Mouse (Mus musculus) stomach, embryonic 15.5 days (tissue): Measurements from ENCODE around the gene Grin1. TPM values are rescaled to one million over a fixed set of nuclear protein-coding genes. Genes with fewer than 3 reads are reported as not detected.
A peak's percentile ranks its signal among the peaks of the same experiment; 100 is the strongest.

Experiments used
- ATAC-seq: fragments of 200-750 bp; cut with Nextera tagmentation; 2 replicates; pipeline ENCODE4 v1.8.0; 2017; ENCODE audit warnings: low read depth, moderate number of reproducible peaks, moderate TSS enrichment; ENCODE audit not compliant: insufficient read depth, low FRiP score
- H3K27ac ChIP-seq: fragments of 300-500 bp; sonication (generic); 2 replicates; pipeline ENCODE4 v1.5.1; 2015; ENCODE audit warnings: mild to moderate bottlenecking, inconsistent platforms
- H3K27me3 ChIP-seq: fragments of 300-500 bp; sonication (generic); replicated peaks from 2 replicates; pipeline ENCODE4 v1.6.1; 2015; ENCODE audit warnings: inconsistent platforms
- H3K36me3 ChIP-seq: fragments of 300-500 bp; sonication (generic); 2 replicates; pipeline ENCODE4 v1.6.1; 2015; ENCODE audit warnings: inconsistent platforms
- H3K4me1 ChIP-seq: fragments of 300-500 bp; sonication (generic); 2 replicates; pipeline ENCODE4 v1.6.1; 2015; ENCODE audit warnings: inconsistent platforms
- H3K4me2 ChIP-seq: fragments of 300-500 bp; sonication (generic); 2 replicates; pipeline ENCODE4 v1.6.1; 2015; ENCODE audit warnings: mild to moderate bottlenecking, inconsistent platforms
- H3K4me3 ChIP-seq: fragments of 300-500 bp; sonication (generic); replicated peaks from 2 replicates; pipeline ENCODE4 v1.5.1; 2015; ENCODE audit warnings: inconsistent platforms
- H3K9ac ChIP-seq: fragments of 300-500 bp; sonication (generic); 2 replicates; pipeline ENCODE4 v1.6.1; 2015; ENCODE audit warnings: inconsistent platforms
- H3K9me3 ChIP-seq: fragments of 300-500 bp; sonication (generic); 2 replicates; pipeline ENCODE4 v1.6.1; 2016; ENCODE audit warnings: inconsistent platforms
- WGBS: fragments of 180-500 bp; shearing (Covaris S2); methylation state at CpG from one replicate; pipeline ENCODE4 v1.1.7; 2015; 5-methylcytosine and 5-hydroxymethylcytosine counted together
- polyA plus RNA-seq: library from polyadenylated mRNA; unstranded; fragments of >200 nt; fragmentation: Nextera tagmentation; extraction: Ambion mirVana; gene quantifications from 2 replicates; pipeline ENCODE4 v1.2.1, GENCODE M21; 2015

Grin1 gene
- polyA plus RNA-seq, 1 experiment from 2014 or later: 1.9 TPM

DNA sequence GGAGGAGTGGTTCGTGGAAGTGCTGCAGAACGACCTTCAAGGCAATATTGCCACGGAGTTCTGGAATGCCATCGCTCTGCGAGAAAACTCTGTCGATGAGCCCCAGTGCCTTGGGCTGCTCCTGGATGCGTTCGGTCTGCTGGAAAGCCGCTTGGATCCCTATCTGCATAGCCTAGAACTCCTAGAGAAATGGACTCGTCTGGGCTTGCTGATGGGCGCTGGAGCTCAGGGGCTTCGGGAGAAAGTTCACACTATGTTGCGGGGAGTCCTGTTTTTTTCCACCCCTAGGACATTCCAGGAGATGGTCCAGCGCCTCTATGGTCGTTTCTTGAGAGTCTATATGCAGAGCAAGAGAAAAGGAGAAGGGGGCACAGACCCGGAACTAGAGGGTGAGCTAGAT lies 46.0 kb downstream of the Grin1 start:
- WGBS: 34% methylated on average over 16 of the region's 16 CpGs
- Histone ChIP-seq H3K4me1 (peaks cover 28% of the 10 kb centered on the region), H3K9ac (peak overlapping the region; percentile 84), H3K4me3 (peak overlapping the region; percentile 96), H3K27me3 (no peaks in the 10 kb centered on the region), H3K9me3 (no peaks in the 10 kb centered on the region), H3K27ac (peak overlapping the region; percentile 55), H3K4me2 (peak overlapping the region; percentile 91), H3K36me3 (peaks cover 54% of the 10 kb centered on the region)
- ATAC-seq: no peak

DNA sequence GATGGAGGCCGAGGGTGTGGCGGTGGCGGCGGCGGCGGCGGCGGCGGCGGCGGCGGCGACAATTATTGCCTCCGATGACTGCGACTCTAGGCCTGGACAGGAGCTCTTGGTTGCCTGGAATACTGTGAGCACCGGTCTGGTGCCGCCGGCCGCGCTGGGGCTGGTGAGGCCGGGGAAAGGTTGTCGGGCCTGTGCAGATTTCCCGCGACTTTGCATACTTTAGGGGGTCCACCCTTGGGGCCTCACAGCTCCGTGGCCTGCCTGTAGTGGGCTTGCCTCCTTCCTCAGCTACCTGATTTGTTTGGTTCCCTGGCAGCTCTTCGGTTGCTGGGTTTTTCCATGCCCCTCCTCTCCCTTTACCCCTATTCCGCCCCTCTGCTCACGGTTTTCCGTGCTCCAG lies 46.5 kb downstream of the Grin1 start:
- peaks cover 30% of the 10 kb centered on the region for H3K4me1 ChIP-seq
- peak overlapping the region; percentile 55 for H3K27ac ChIP-seq

DNA sequence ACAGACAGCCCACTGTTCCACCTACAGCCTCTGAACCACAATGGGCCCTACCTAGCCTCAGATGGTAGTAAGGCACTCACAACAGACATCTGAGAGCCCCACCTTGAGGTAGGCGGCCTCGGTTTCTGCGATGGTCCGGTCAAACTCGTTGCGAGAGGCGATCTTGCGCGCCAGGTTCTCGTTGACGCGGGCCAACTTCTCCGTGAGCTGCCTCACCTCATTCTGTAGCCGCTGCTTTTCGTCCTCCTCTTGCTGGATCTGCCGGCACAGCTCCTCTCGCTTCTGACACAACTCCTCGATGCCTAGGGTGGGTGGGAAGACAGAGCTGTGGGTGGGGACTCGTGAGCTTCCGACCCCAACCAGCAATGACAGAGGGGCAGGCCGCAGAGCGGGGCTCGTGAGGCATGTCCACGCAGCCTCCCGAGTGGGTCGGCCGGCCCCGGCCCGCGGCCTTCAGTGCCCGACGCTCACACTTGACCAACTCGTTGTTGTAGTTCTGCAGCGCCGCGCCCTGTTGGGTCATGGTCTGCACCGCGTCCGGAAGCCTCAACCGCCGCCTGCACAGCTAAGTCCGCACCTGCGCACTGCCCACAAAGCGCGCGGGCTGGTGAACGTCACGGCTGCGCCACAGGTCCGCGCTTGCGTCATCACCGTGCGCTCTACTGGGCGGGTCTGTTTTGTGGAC lies 47.0 kb downstream of the Grin1 start, which contains the start of the genes Ssna1 and Anapc2:
Gene Ssna1, minus strand, starts transcription at position 612 of the 685 bp plus-strand sequence.
Gene Anapc2, plus strand, starts transcription at position 652 of the 685 bp plus-strand sequence.
- peak within 1 kb of the TSS; percentile 92 for H3K27ac ChIP-seq
- no peaks in the 10 kb centered on the region for H3K27me3 ChIP-seq
- H3K36me3 ChIP-seq: peaks cover 46% of the 10 kb centered on the region
- peak; percentile 96 for ATAC-seq
- H3K4me1 ChIP-seq: peaks cover 36% of the 10 kb centered on the region
- H3K9ac ChIP-seq: peak within 1 kb of the TSS; percentile 84
- no peaks in the 10 kb centered on the region for H3K9me3 ChIP-seq
- peak within 1 kb of the TSS; percentile 91 for H3K4me2 ChIP-seq
- peak within 1 kb of the TSS; percentile 96 for H3K4me3 ChIP-seq
- under 1% methylated on average over 53 of the region's 55 CpGs for WGBS

More for the DNA sequence above, 46.5 kb downstream of the Grin1 start:
- H3K4me3 ChIP-seq: peak overlapping the region; percentile 96
- no peaks in the 10 kb centered on the region for H3K9me3 ChIP-seq
- peaks cover 49% of the 10 kb centered on the region for H3K36me3 ChIP-seq
- peak; percentile 27; the same call in 1 of the 2 replicates for ATAC-seq
- no peaks in the 10 kb centered on the region for H3K27me3 ChIP-seq
- peak overlapping the region; percentile 91 for H3K4me2 ChIP-seq
- 0% methylated on average over 29 of the region's 29 CpGs for WGBS
- peak overlapping the region; percentile 84 for H3K9ac ChIP-seq

DNA sequence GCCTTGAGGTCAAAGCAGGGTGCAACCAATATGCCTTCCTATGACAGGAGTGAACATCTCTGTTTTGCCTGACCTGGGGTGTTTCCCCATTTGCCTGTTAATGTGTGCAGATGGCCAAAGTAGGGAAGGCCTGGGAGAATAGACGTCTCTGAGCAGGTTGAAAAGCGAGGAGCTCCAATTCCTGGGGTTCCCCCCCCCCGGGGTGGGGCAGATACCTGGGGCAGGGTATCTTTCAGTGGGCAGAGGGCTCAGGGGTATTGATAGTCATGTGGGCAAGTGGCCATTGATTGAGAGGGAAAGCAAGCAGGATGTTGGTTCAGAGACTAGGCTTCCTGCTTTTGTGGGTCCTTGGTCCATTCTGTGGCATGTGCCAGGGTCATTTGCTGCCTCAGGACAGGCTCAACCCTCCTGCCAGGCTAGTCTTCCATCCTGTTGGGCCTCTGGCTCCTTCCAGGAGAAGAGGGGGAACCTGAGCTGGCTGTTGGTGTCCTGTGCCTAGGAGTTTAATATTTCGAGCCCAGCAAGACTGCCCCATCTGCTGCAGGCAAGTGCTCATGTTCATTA lies 51.2 kb downstream of the Grin1 start:
- 73% methylated on average over 4 of the region's 4 CpGs for WGBS
- Histone ChIP-seq H3K4me2 (peak overlapping the region; percentile 84; the same call in 1 of the 2 replicates), H3K9ac (no peak overlapping the region), H3K4me1 (peaks cover 58% of the 10 kb centered on the region), H3K27me3 (peaks cover 5% of the 10 kb centered on the region; the same call in 1 of the 2 replicates), H3K9me3 (no peaks in the 10 kb centered on the region), H3K27ac (no peak overlapping the region), H3K36me3 (peaks cover 17% of the 10 kb centered on the region; the same call in 1 of the 2 replicates), H3K4me3 (no peak overlapping the region)
- no peak for ATAC-seq

DNA sequence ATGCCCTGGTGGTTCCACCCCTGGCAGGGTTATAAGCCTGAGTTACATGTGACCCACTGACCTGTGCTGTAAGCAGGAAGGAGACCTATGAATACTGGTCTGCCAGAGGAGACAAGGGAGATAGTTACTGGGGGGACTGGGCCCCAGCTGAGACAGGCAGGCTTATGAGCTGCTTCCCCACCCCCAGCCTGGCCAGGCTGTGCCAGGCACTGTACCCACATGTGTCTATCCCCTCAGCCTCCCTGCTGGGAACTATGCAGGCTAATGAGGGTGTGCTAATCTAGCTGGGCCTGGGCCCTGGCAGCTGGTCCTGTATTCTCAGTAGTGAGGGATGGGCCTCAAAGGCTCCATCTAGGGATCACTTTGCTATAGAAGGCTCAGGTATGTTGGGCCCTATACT lies 51.7 kb downstream of the Grin1 start:
- no peak for ATAC-seq
- peak overlapping the region; percentile 84 for H3K4me2 ChIP-seq

DNA sequence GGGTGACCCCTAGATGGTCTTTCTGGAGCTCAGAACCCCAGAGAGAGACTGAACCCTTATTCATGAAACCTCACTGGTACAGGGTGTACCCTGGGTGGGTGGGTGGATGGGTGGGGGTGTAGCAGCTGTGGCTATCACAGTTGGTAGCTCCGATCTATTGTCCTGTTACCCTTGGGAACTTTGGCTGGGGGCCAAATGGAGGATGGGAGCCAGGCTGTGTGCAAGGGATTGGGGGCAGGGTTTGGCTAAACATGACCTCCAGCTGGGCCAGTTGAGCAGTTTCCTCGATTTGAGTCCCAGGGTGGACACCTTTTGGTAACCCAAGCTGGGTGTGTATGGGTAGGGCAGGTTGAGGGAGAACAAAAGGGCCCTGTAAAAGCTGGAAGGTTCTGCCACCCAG lies 52.3 kb downstream of the Grin1 start:
- WGBS: 23% methylated on average over 2 of the region's 2 CpGs
- no peak for ATAC-seq
- peak overlapping the region; percentile 86 for H3K27ac ChIP-seq
- H3K27me3 ChIP-seq: peaks cover 5% of the 10 kb centered on the region; the same call in 1 of the 2 replicates
- H3K4me2 ChIP-seq: peak overlapping the region; percentile 84
- peaks cover 17% of the 10 kb centered on the region; the same call in 1 of the 2 replicates for H3K36me3 ChIP-seq
- peak overlapping the region; percentile 74; the same call in 1 of the 2 replicates for H3K4me3 ChIP-seq
- no peak overlapping the region for H3K9ac ChIP-seq
- H3K9me3 ChIP-seq: no peaks in the 10 kb centered on the region
- H3K4me1 ChIP-seq: peaks cover 56% of the 10 kb centered on the region

More for the DNA sequence above, 51.7 kb downstream of the Grin1 start:
- H3K36me3 ChIP-seq: peaks cover 17% of the 10 kb centered on the region; the same call in 1 of the 2 replicates
- H3K9ac ChIP-seq: no peak overlapping the region
- peak overlapping the region; percentile 86 for H3K27ac ChIP-seq
- peaks cover 5% of the 10 kb centered on the region; the same call in 1 of the 2 replicates for H3K27me3 ChIP-seq
- no peaks in the 10 kb centered on the region for H3K9me3 ChIP-seq
- H3K4me3 ChIP-seq: no peak overlapping the region; the same call in 1 of the 2 replicates
- peaks cover 57% of the 10 kb centered on the region for H3K4me1 ChIP-seq

DNA sequence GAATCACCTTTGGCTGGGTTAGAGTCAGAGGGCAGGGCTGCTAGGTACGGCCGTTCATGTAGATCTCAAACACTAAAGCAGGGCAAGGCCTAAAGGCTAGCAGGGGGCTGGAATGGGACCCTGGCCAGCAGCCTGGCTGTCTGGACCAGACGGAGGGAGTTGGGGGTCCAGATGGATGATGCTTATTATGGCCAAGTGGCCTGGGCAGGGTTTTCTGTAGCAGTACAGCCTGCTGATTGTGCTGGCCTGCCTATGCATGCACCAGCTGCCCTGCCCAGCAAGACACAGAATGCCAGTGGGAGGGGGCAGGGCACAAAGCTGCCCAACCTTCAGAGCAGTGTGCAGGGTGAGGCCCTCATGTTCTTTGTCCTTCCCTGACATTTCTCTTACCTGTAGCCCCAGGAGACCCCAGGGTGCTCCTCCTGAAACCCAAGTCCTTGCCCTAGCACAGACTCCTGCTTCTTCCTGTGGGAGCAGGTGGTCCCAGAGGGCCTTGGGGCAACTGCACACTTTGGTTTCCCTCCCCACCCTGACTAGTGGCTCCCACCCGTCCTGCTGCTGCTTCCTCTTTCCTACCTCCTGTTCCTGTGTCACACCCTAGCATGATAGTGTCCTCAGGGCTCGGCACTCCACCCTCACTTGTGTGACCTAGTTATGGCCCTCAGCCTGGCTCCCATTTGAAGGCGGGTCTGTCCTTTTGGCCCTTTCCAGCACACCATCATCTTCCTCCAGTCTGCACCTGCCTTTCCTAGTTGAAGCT lies 52.9 kb downstream of the Grin1 start:
- Histone ChIP-seq H3K4me1 (peaks cover 50% of the 10 kb centered on the region), H3K4me2 (peak overlapping the region; percentile 84), H3K27ac (peak overlapping the region; percentile 86), H3K9ac (no peak overlapping the region), H3K9me3 (no peaks in the 10 kb centered on the region), H3K4me3 (peak overlapping the region; percentile 74; the same call in 1 of the 2 replicates), H3K27me3 (peaks cover 5% of the 10 kb centered on the region; the same call in 1 of the 2 replicates), H3K36me3 (peaks cover 17% of the 10 kb centered on the region; the same call in 1 of the 2 replicates)
- WGBS: 54% methylated on average over 6 of the region's 6 CpGs
- no peak for ATAC-seq

DNA sequence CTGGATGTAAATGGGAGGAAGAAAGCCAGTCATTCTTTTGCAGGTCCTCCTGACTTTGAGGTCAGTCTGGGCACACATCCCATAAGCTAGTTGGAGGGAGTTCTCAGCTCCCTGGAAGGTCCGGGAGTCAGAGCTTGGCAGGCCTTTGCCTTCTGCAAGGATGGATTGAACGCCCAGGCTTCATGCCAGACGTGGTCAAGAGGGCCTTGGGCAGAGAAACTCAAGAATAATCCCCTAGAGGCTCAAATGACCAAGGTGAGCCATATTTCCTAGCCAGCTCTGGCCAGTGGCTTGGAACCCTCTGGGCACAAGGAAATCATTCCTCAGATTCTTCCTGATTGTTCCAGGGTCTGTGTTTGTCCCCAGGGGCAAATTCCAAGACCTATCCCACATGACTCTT lies 54.1 kb downstream of the Grin1 start:
- Histone ChIP-seq H3K4me3 (peak overlapping the region; percentile 74), H3K36me3 (peaks cover 9% of the 10 kb centered on the region; the same call in 1 of the 2 replicates), H3K9ac (no peak overlapping the region), H3K4me2 (peak overlapping the region; percentile 84), H3K9me3 (no peaks in the 10 kb centered on the region), H3K4me1 (peaks cover 41% of the 10 kb centered on the region), H3K27me3 (peaks cover 5% of the 10 kb centered on the region; the same call in 1 of the 2 replicates), H3K27ac (no peak overlapping the region)
- 78% methylated on average over 3 of the region's 3 CpGs for WGBS
- ATAC-seq: no peak

DNA sequence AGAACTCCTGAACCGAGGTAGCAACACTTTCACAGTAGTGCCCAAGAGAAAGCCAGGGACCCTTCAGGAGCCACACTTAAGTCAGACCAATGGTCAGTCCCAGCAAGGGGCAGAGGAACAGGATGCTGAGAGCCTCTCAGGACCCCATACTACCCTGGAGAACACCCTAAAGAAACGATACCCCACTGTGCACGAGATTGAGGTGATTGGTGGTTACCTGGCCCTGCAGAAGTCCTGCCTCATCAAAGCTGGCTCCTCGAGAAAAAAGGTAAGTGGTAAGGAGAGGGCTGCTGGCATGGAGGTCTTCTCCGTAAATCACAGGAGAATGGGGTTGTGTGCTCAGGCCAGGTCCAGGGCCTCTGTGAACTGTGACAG lies 54.7 kb downstream of the Grin1 start:
- H3K4me1 ChIP-seq: peaks cover 41% of the 10 kb centered on the region
- H3K27me3 ChIP-seq: peaks cover 5% of the 10 kb centered on the region; the same call in 1 of the 2 replicates
- H3K4me2 ChIP-seq: peak overlapping the region; percentile 84
- H3K4me3 ChIP-seq: peak overlapping the region; percentile 74
- no peaks in the 10 kb centered on the region for H3K9me3 ChIP-seq
- H3K36me3 ChIP-seq: peaks cover 4% of the 10 kb centered on the region; the same call in 1 of the 2 replicates
- ATAC-seq: no peak
- no peak overlapping the region for H3K27ac ChIP-seq
- no peak overlapping the region for H3K9ac ChIP-seq
- 76% methylated on average over 5 of the region's 5 CpGs for WGBS

DNA sequence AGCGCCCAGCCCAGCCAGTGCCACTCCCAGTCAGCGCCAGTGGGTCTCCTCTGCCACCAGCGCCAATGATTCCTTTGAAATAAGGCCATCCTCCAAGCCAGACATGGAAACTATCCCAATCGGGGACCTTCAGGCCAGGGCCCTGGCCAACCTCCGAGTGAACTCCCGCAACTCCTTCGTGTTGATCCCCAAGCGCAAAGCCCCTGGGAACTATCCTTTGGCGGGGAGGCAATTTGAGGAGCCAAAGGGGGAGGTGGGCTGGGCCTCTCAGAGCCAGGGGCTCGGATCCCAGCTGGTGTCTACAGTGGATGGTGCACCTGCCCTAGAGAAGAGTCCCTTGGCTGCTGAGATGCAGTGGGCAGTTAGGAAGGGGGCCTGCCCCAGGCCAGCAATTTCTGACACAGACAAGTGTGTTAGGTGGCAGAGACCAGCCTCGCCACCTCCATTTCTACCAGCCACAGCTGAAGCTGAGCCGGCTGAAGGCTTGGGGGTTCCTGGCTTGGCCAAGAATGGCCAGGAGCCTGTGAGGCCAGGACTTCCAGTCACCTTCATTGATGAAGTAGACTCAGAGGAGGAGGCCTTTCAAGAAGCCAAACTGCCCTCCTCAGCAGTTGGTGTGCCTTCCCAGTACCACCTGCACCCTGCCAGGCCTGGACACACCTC lies 55.2 kb downstream of the Grin1 start:
- WGBS: 24% methylated on average over 12 of the region's 12 CpGs
- no peak for ATAC-seq
- H3K36me3 ChIP-seq: no peaks in the 10 kb centered on the region
- H3K9me3 ChIP-seq: no peaks in the 10 kb centered on the region
- H3K4me3 ChIP-seq: peak overlapping the region; percentile 74
- H3K27ac ChIP-seq: no peak overlapping the region
- H3K9ac ChIP-seq: peak overlapping the region; percentile 27; the same call in 1 of the 2 replicates
- H3K4me2 ChIP-seq: peak overlapping the region; percentile 84
- peaks cover 41% of the 10 kb centered on the region for H3K4me1 ChIP-seq
- peaks cover 5% of the 10 kb centered on the region; the same call in 1 of the 2 replicates for H3K27me3 ChIP-seq
